Mouse (Mus musculus) lung, postnatal 25 days (tissue): ENCODE results near the gene Fars2.
"Not testable (repeated sequence)": the region's sequence is repeated elsewhere in the genome, so short reads cannot be mapped to it uniquely, and the experiment has no call there.

Experiments used
- DNase-seq: peaks from one replicate; pipeline ENCODE4 v3.0.0; 2022; ENCODE audit warnings: low spot score

The Fars2 gene

GRCm38 (mm10) chr13:36140247-36141016 is 23.2 kb downstream of the Fars2 start:
- no peak for DNase-seq

GRCm38 (mm10) chr13:36145601-36146000 is 28.4 kb downstream of the Fars2 start:
- DNase-seq, result no peak

- peak; percentile 10 for DNase-seq
Measured at GRCm38 (mm10) chr13:36149175-36149939, 32.1 kb downstream of the Fars2 start.

- DNase-seq, result no peak
Measured at GRCm38 (mm10) chr13:36150272-36150671, 33.1 kb downstream of the Fars2 start.

- DNase-seq, result peak; percentile 47
Measured at GRCm38 (mm10) chr13:36152728-36153498, 35.7 kb downstream of the Fars2 start.

GRCm38 (mm10) chr13:36156340-36156931 is 39.2 kb downstream of the Fars2 start:
- DNase-seq, result peak; percentile 13

- no peak for DNase-seq
Measured at GRCm38 (mm10) chr13:36163411-36163810, 46.2 kb downstream of the Fars2 start.

GRCm38 (mm10) chr13:36163898-36164297 is 46.7 kb downstream of the Fars2 start:
- no peak for DNase-seq

GRCm38 (mm10) chr13:36172981-36173380 is 55.8 kb downstream of the Fars2 start:
- not testable (repeated sequence) for DNase-seq

- peak; percentile 10 for DNase-seq
Measured at GRCm38 (mm10) chr13:36174101-36174500, 56.9 kb downstream of the Fars2 start.

- DNase-seq, result peak; percentile 57
Measured at GRCm38 (mm10) chr13:36174772-36175171, 57.6 kb downstream of the Fars2 start.

GRCm38 (mm10) chr13:36181231-36181630 is 64.0 kb downstream of the Fars2 start:
- no peak for DNase-seq

- no peak for DNase-seq
Measured at GRCm38 (mm10) chr13:36190577-36190976, 73.4 kb downstream of the Fars2 start.

- no peak for DNase-seq
Measured at GRCm38 (mm10) chr13:36193484-36194113, 76.4 kb downstream of the Fars2 start.

- no peak for DNase-seq
Measured at GRCm38 (mm10) chr13:36199288-36199687, 82.1 kb downstream of the Fars2 start.

- no peak for DNase-seq
Measured at GRCm38 (mm10) chr13:36200453-36200852, 83.2 kb downstream of the Fars2 start.

GRCm38 (mm10) chr13:36202496-36202895 is 85.3 kb downstream of the Fars2 start:
- no peak for DNase-seq

- no peak for DNase-seq
Measured at GRCm38 (mm10) chr13:36203014-36203413, 85.8 kb downstream of the Fars2 start.

- no peak for DNase-seq
Measured at GRCm38 (mm10) chr13:36204320-36204719, 87.1 kb downstream of the Fars2 start.

- no peak for DNase-seq
Measured at GRCm38 (mm10) chr13:36210965-36211364, 93.8 kb downstream of the Fars2 start.

- DNase-seq, result no peak
Measured at GRCm38 (mm10) chr13:36214056-36214455, 96.8 kb downstream of the Fars2 start.

GRCm38 (mm10) chr13:36216005-36216404 is 98.8 kb downstream of the Fars2 start:
- no peak for DNase-seq
